Mouse (Mus musculus): ENCODE results near the gene Tac4. TPM values are rescaled to one million over a fixed set of nuclear protein-coding genes. Genes with fewer than 3 reads are reported as not detected.

Gene Tac4
- total and polyA plus RNA-seq, 3 experiments: 0.07 to 0.39 TPM; not detected in 1

GRCm38 (mm10) chr11:95259088-95259849 lies 2.1 kb upstream of the Tac4 start (continued):
- TF ChIP-seq UBTF (IDR thresholded peaks at IDR 0.05; ENCODE audit: borderline replicate concordance, insufficient read depth, low read depth, low read length) (peak; percentile 85; the same call in 1 of the 2 replicates), USF1 (IDR thresholded peaks at IDR 0.05; ENCODE audit: low read depth, low read length) (peak; percentile 51; the same call in 1 of the 2 replicates), ZKSCAN1 (IDR thresholded peaks at IDR 0.05; ENCODE audit: low read depth, low read length) (no peak), JUND (IDR thresholded peaks at IDR 0.05; ENCODE audit: low read depth, low read length) (no peak), POLR2A (IDR thresholded peaks at IDR 0.05; ENCODE audit: control insufficient read depth in 1 of 2, insufficient read depth in 1 of 2, low read depth in 1 of 2, low read length in 2 of 2, poor library complexity in 1 of 2) (peak; percentile 9 to 81; a peak in 3 of 4 replicates), TCF12 (IDR thresholded peaks at IDR 0.05; ENCODE audit: low read depth, low read length) (peak; percentile 50), CHD2 (IDR thresholded peaks at IDR 0.05; ENCODE audit: low read length) (no peak), SMC3 (IDR thresholded peaks at IDR 0.05; ENCODE audit: low read depth, low read length) (peak; percentile 83), NELFE (IDR thresholded peaks at IDR 0.05; ENCODE audit: low read depth, low read length) (peak; percentile 73), MXI1 (IDR thresholded peaks at IDR 0.05; ENCODE audit: low read depth, low read length) (peak; percentile 97), SIN3A (IDR thresholded peaks at IDR 0.05; ENCODE audit: low read length) (peak; percentile 90), TAL1 (IDR thresholded peaks at IDR 0.05; ENCODE audit: low read length) (no peak), BHLHE40 (IDR thresholded peaks at IDR 0.05; ENCODE audit: borderline replicate concordance, low read depth, low read length) (peak; percentile 48; the same call in 1 of the 2 replicates)

- Histone ChIP-seq H3K4me3 (ENCODE audit: control insufficient read depth in 1 of 2, insufficient read depth in 1 of 2, low read depth in 2 of 2, low read length in 2 of 2) (no peak overlapping the region), H3K27ac (ENCODE audit: control insufficient read depth, low read depth, low read length) (no peak overlapping the region), H3K9me3 (replicated peaks; ENCODE audit: insufficient read depth, low read length) (no peaks in the 10 kb centered on the region), H3K79me2 (ENCODE audit: control insufficient read depth, insufficient read depth, low read length, poor library complexity) (peaks cover under 1% of the 10 kb centered on the region; the same call in 1 of the 2 replicates), H3K4me1 (ENCODE audit: control insufficient read depth in 1 of 2, insufficient read depth in 2 of 2, low read length in 2 of 2) (peaks cover 5 to 23% of the 10 kb centered on the region in 2 experiments), H3K9ac (ENCODE audit: control insufficient read depth, low read depth, low read length, poor library complexity, severe bottlenecking) (no peak overlapping the region), H3K36me3 (ENCODE audit: control insufficient read depth in 1 of 2, insufficient read depth in 2 of 2, low read length in 2 of 2) (peaks cover 0 to 8% of the 10 kb centered on the region in 2 experiments; a peak in 2 of 4 replicates), H3K27me3 (ENCODE audit: control insufficient read depth in 1 of 2, insufficient read depth in 2 of 2, low read length in 2 of 2) (no peaks in the 10 kb centered on the region)
- TF ChIP-seq KAT2A (conservative IDR thresholded peaks at IDR 0.05; ENCODE audit: low read depth, low read length): no peak
- no peak for TF ChIP-seq NELFE (IDR thresholded peaks at IDR 0.05; ENCODE audit: low read depth, low read length)
- TF ChIP-seq CHD2 (IDR thresholded peaks at IDR 0.05; ENCODE audit: low read length): no peak
- TF ChIP-seq BHLHE40 (IDR thresholded peaks at IDR 0.05; ENCODE audit: borderline replicate concordance, low read depth, low read length): no peak
- no peak for TF ChIP-seq MAZ (IDR thresholded peaks at IDR 0.05; ENCODE audit: low read depth, low read length)
- no peak for TF ChIP-seq NRF1 (IDR thresholded peaks at IDR 0.05; ENCODE audit: insufficient read depth, low read depth, low read length, poor library complexity, severe bottlenecking)
- no peak for TF ChIP-seq RCOR1 (IDR thresholded peaks at IDR 0.05; ENCODE audit: low read depth, low read length)
- no peak for TF ChIP-seq SIN3A (IDR thresholded peaks at IDR 0.05; ENCODE audit: low read length)
- TF ChIP-seq GATA1 (IDR thresholded peaks at IDR 0.05; ENCODE audit: low read depth, low read length): no peak
- no peak for TF ChIP-seq HCFC1 (IDR thresholded peaks at IDR 0.05; ENCODE audit: low read depth, low read length)
- DNase-seq (ENCODE audit: low read depth, low spot score): no peak
Observed at GRCm38 (mm10) chr11:95263816-95264454, 2.6 kb downstream of the Tac4 start.

Measured in MEL (cell line).